Mouse (Mus musculus) liver, embryonic 13.5 days (tissue): ENCODE results near the gene Ralgapa1. TPM values are rescaled to one million over a fixed set of nuclear protein-coding genes. Genes with fewer than 3 reads are reported as not detected.
"Not testable (repeated sequence)": the region's sequence is repeated elsewhere in the genome, so short reads cannot be mapped to it uniquely, and the experiment has no call there.

Experiments
- ATAC-seq: fragments of 200-750 bp; cut with Nextera tagmentation; 2 replicates; pipeline ENCODE4 v1.8.0; 2017; ENCODE audit warnings: low read depth, mild to moderate bottlenecking, moderate number of reproducible peaks, moderate library complexity
- DNase-seq: peaks from one replicate; pipeline ENCODE4 v3.0.0; 2022
- H3K27ac ChIP-seq: fragments of 300-500 bp; sonication (generic); 2 replicates; pipeline ENCODE4 v1.5.1; 2015; ENCODE audit warnings: moderate library complexity, mild to moderate bottlenecking, inconsistent platforms
- H3K27me3 ChIP-seq: fragments of 300-500 bp; sonication (generic); 2 replicates; pipeline ENCODE4 v1.6.1; 2015; ENCODE audit warnings: mild to moderate bottlenecking, inconsistent platforms
- H3K36me3 ChIP-seq: fragments of 300-500 bp; sonication (generic); 2 replicates; pipeline ENCODE4 v1.6.1; 2015; ENCODE audit warnings: mild to moderate bottlenecking, inconsistent platforms
- H3K4me1 ChIP-seq: fragments of 300-500 bp; sonication (generic); replicated peaks from 2 replicates; pipeline ENCODE4 v1.6.1; 2015; ENCODE audit warnings: inconsistent platforms
- H3K4me2 ChIP-seq: fragments of 300-500 bp; sonication (generic); 2 replicates; pipeline ENCODE4 v1.6.1; 2015; ENCODE audit warnings: inconsistent platforms, mild to moderate bottlenecking, moderate library complexity
- H3K4me3 ChIP-seq: fragments of 300-500 bp; sonication (generic); replicated peaks from 2 replicates; pipeline ENCODE4 v1.5.1; 2015; ENCODE audit warnings: mild to moderate bottlenecking, inconsistent platforms
- H3K9ac ChIP-seq: fragments of 300-500 bp; sonication (generic); 2 replicates; pipeline ENCODE4 v1.6.1; 2015; ENCODE audit warnings: mild to moderate bottlenecking, inconsistent platforms
- H3K9me3 ChIP-seq: fragments of 300-500 bp; sonication (generic); replicated peaks from 2 replicates; pipeline ENCODE4 v1.6.1; 2016; ENCODE audit warnings: inconsistent platforms
- WGBS: fragments of 180-500 bp; shearing (Covaris S2); methylation state at CpG from one replicate; pipeline ENCODE4 v1.1.7; 2015; ENCODE audit not compliant: insufficient replicate concordance; 5-methylcytosine and 5-hydroxymethylcytosine counted together
- polyA plus RNA-seq: library from polyadenylated mRNA; unstranded; fragments of >200 nt; fragmentation: Nextera tagmentation; extraction: Ambion mirVana; gene quantifications from 2 replicates; pipeline ENCODE4 v1.2.1, GENCODE M21; 2015

Ralgapa1 gene
- polyA plus RNA-seq, 1 experiment from 2014 or later = 4.0 TPM

DNA sequence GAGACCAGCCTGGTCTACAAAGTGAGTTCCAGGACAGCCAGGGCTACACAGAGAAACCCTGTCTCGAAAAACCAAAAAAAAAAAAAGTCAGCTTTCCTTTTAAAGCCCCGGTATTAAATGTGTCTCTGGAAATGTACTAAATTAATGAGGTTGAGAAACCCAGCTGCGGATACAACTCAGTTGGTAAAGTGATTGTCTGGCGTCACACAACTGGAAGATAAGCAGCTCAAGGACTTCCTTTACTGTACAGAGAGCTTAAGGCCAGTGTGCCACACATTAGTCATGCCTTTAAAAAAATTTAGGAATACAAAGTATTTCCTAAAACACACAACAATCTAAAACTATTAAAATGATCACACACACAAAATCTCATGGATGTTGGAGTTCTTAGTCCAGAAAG, 22.2 kb downstream of the Ralgapa1 start:
- no peaks in the 10 kb centered on the region for H3K36me3 ChIP-seq
- 45% methylated on average over 4 of the region's 4 CpGs for WGBS
- DNase-seq (no peak), ATAC-seq (no peak)
- H3K9me3 ChIP-seq = no peaks in the 10 kb centered on the region
- no peak overlapping the region for H3K27ac ChIP-seq
- peaks cover 15% of the 10 kb centered on the region for H3K4me1 ChIP-seq
- H3K4me3 ChIP-seq = no peak overlapping the region
- H3K27me3 ChIP-seq = no peaks in the 10 kb centered on the region
- no peak overlapping the region for H3K4me2 ChIP-seq
- no peak overlapping the region for H3K9ac ChIP-seq

- Histone ChIP-seq H3K27ac (no peak overlapping the region), H3K27me3 (no peaks in the 10 kb centered on the region), H3K4me3 (no peak overlapping the region), H3K9ac (no peak overlapping the region), H3K4me2 (no peak overlapping the region), H3K36me3 (no peaks in the 10 kb centered on the region), H3K4me1 (peaks cover 15% of the 10 kb centered on the region), H3K9me3 (no peaks in the 10 kb centered on the region)
- 65% methylated on average over 3 of the region's 3 CpGs for WGBS
- DNase-seq (no peak), ATAC-seq (no peak)
These were observed 23.9 kb downstream of the Ralgapa1 start for GRCm38 (mm10) chr12:55797103-55797502.

GRCm38 (mm10) chr12:55794485-55794884, 26.5 kb downstream of the Ralgapa1 start:
- ATAC-seq, H3K4me2 ChIP-seq, H3K36me3 ChIP-seq, DNase-seq, H3K9me3 ChIP-seq, H3K27ac ChIP-seq, H3K9ac ChIP-seq, H3K27me3 ChIP-seq, H3K4me3 ChIP-seq, H3K4me1 ChIP-seq: not testable (repeated sequence)
- 70% methylated on average over 4 of the region's 4 CpGs for WGBS

DNA sequence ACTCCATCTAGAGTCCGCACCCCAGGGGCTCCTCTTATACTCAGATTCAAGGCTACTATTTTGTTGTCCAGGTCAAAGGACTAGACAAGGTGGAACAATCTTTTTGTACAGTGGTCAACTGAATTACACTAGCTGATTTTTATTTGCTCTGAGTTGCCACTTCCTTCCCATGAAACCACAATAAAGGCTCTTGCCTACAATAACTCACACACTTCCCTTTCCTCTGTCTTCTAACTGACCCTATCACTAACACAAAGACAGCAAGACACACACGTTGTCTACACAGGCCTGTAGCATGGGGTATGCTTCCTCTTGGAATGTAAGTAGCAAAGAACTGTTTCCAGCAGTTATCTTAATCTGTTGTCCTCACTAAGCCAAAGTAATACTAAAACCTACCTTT, 35.7 kb downstream of the Ralgapa1 start:
- ATAC-seq (no peak), DNase-seq (no peak)
- H3K27me3 ChIP-seq = no peaks in the 10 kb centered on the region
- no peaks in the 10 kb centered on the region for H3K9me3 ChIP-seq
- no peak overlapping the region for H3K4me2 ChIP-seq
- 53% methylated on average over 2 of the region's 2 CpGs for WGBS
- no peaks in the 10 kb centered on the region for H3K4me1 ChIP-seq
- peaks cover 10% of the 10 kb centered on the region; the same call in 1 of the 2 replicates for H3K36me3 ChIP-seq
- no peak overlapping the region for H3K4me3 ChIP-seq
- no peak overlapping the region for H3K9ac ChIP-seq
- H3K27ac ChIP-seq = no peak overlapping the region

DNA sequence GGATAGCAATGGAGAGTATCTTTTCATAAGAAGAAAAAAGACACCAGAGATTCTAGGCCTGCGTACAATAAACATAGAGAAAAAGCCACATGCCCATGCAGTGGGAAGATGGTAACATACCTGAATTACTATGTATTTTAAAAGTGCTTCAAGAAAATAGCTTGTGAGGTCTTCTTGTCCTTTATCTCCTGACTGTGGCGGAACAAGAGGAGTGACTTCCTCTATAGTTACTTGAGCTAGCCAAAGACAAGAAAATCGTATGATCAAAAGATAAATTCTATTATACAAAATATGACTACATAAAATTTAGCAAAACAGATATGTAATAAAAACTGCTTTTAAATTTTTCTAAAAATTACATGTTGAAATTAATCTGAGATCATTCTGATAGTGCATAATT, 38.3 kb downstream of the Ralgapa1 start:
- Histone ChIP-seq H3K9me3 (no peaks in the 10 kb centered on the region), H3K36me3 (peaks cover 8% of the 10 kb centered on the region; the same call in 1 of the 2 replicates), H3K27ac (no peak overlapping the region), H3K4me1 (no peaks in the 10 kb centered on the region), H3K9ac (no peak overlapping the region), H3K27me3 (no peaks in the 10 kb centered on the region), H3K4me3 (no peak overlapping the region), H3K4me2 (no peak overlapping the region)
- 64% methylated on average over 3 of the region's 3 CpGs for WGBS
- DNase-seq = no peak
- ATAC-seq = no peak

- H3K27me3 ChIP-seq = no peaks in the 10 kb centered on the region
- H3K9me3 ChIP-seq = no peaks in the 10 kb centered on the region
- H3K36me3 ChIP-seq = peaks cover 19% of the 10 kb centered on the region
- H3K4me2 ChIP-seq = no peak overlapping the region
- DNase-seq = peak; percentile 4
- WGBS = 70% methylated on average over 2 of the region's 2 CpGs
- ATAC-seq = no peak
- no peak overlapping the region for H3K27ac ChIP-seq
- no peak overlapping the region for H3K4me3 ChIP-seq
- H3K9ac ChIP-seq = no peak overlapping the region
- no peaks in the 10 kb centered on the region for H3K4me1 ChIP-seq
These were observed 42.7 kb downstream of the Ralgapa1 start for GRCm38 (mm10) chr12:55778301-55778700.

- Histone ChIP-seq H3K4me3 (no peak overlapping the region), H3K27me3 (no peaks in the 10 kb centered on the region), H3K9me3 (no peaks in the 10 kb centered on the region), H3K4me2 (no peak overlapping the region), H3K36me3 (peaks cover 19% of the 10 kb centered on the region), H3K27ac (no peak overlapping the region), H3K4me1 (no peaks in the 10 kb centered on the region), H3K9ac (no peak overlapping the region)
- no peak for DNase-seq
- ATAC-seq = no peak
These were observed 43.6 kb downstream of the Ralgapa1 start for GRCm38 (mm10) chr12:55777356-55777755.

DNA sequence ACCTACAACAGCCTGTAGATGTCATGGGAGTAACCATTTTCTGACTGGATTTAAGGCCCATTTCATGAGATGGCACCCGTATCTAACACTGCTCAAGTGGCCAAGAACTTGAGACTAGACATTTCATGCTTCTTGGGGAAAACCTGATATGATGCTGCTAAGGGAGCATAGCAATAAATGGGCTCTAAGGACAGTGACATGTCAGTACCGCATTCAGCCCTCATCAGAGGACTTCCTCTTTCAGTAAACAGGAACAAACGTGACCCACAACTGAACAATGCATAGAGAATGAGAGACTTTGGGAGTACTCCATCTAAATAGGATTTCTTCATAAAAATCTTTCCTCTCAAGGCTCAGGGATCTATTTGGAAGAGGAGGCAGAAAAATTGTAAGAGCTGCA, 46.7 kb downstream of the Ralgapa1 start:
- H3K9me3 ChIP-seq = no peaks in the 10 kb centered on the region
- H3K27ac ChIP-seq = no peak overlapping the region
- no peaks in the 10 kb centered on the region for H3K4me1 ChIP-seq
- peaks cover 23% of the 10 kb centered on the region for H3K36me3 ChIP-seq
- H3K27me3 ChIP-seq = no peaks in the 10 kb centered on the region
- ATAC-seq (no peak), DNase-seq (no peak)
- H3K4me2 ChIP-seq = no peak overlapping the region
- H3K4me3 ChIP-seq = no peak overlapping the region
- no peak overlapping the region for H3K9ac ChIP-seq
- 43% methylated on average over 3 of the region's 3 CpGs for WGBS

- WGBS = 64% methylated on average over 1 of the region's 1 CpGs
- Histone ChIP-seq H3K36me3 (peaks cover 27% of the 10 kb centered on the region), H3K4me2 (no peak overlapping the region), H3K4me1 (no peaks in the 10 kb centered on the region), H3K9ac (no peak overlapping the region), H3K4me3 (no peak overlapping the region), H3K27me3 (no peaks in the 10 kb centered on the region), H3K27ac (no peak overlapping the region), H3K9me3 (no peaks in the 10 kb centered on the region)
- DNase-seq (no peak), ATAC-seq (no peak)
These were observed 100.6 kb downstream of the Ralgapa1 start for GRCm38 (mm10) chr12:55720319-55720718.

GRCm38 (mm10) chr12:55705881-55706280, 115.1 kb downstream of the Ralgapa1 start:
- no peak overlapping the region for H3K4me3 ChIP-seq
- H3K27ac ChIP-seq = no peak overlapping the region
- H3K9ac ChIP-seq = no peak overlapping the region
- DNase-seq = no peak
- H3K9me3 ChIP-seq = no peaks in the 10 kb centered on the region
- H3K36me3 ChIP-seq = peaks cover 28% of the 10 kb centered on the region
- H3K4me1 ChIP-seq = no peaks in the 10 kb centered on the region
- H3K4me2 ChIP-seq = no peak overlapping the region
- 81% methylated on average over 4 of the region's 4 CpGs for WGBS
- ATAC-seq = no peak
- H3K27me3 ChIP-seq = no peaks in the 10 kb centered on the region

GRCm38 (mm10) chr12:55666699-55667098, 154.3 kb downstream of the Ralgapa1 start:
- DNase-seq = no peak
- 83% methylated on average over 6 of the region's 6 CpGs for WGBS

GRCm38 (mm10) chr12:55663194-55663593, 157.8 kb downstream of the Ralgapa1 start:
- H3K36me3 ChIP-seq, H3K27me3 ChIP-seq, H3K4me2 ChIP-seq, H3K4me3 ChIP-seq, H3K9me3 ChIP-seq, H3K4me1 ChIP-seq, DNase-seq, H3K9ac ChIP-seq, H3K27ac ChIP-seq, ATAC-seq: not testable (repeated sequence)

More at GRCm38 (mm10) chr12:55666699-55667098, 154.3 kb downstream of the Ralgapa1 start:
- no peak for ATAC-seq
- Histone ChIP-seq H3K27ac (no peak overlapping the region), H3K4me3 (no peak overlapping the region), H3K36me3 (no peaks in the 10 kb centered on the region), H3K9me3 (no peaks in the 10 kb centered on the region), H3K4me1 (no peaks in the 10 kb centered on the region), H3K27me3 (no peaks in the 10 kb centered on the region), H3K4me2 (no peak overlapping the region), H3K9ac (no peak overlapping the region)
